Mouse (Mus musculus): ENCODE results near the gene Atn1.
A peak's percentile ranks its signal among the peaks of the same experiment; 100 is the strongest.

Atn1 gene

DNA sequence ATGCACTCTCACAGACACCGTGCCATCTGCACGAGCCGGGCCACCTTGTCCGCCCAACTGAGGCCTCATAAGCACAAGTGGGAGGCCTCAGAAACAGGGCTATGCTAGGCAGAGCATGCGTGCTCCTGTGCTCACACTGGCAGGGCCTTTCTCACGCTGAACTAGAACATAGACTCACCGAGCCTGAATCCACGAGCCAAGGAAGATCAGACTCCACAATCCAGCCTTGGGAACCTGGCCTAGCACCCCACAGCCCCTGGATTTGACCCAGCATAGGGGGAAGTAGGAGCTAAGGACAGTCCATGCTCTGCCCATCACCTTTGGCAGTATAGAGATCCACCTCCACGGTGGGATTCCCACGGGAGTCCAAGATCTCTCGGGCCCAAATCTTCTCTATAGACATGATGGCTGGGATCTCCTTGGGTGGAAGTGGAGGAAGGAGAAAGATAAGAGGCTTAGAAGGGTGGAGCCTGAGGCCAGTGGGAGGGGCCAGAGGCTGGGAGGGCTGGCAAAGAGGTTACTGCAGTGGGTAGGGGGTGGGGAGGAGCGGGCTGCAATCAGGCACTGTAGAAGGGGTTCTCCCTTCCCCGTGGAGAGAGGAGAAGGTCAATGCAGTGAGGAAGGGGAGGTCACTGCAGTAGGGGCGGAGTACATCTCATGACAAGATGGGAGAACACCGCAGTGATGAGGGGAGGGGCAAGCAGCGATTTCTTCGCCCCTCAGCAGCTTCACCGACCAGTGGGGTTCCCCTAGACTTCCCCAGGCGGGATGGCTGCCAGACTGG lies 11.8 kb upstream of the Atn1 start:
- DNase-seq (ENCODE audit: low spot score in 2 of 2), result no peak

DNA sequence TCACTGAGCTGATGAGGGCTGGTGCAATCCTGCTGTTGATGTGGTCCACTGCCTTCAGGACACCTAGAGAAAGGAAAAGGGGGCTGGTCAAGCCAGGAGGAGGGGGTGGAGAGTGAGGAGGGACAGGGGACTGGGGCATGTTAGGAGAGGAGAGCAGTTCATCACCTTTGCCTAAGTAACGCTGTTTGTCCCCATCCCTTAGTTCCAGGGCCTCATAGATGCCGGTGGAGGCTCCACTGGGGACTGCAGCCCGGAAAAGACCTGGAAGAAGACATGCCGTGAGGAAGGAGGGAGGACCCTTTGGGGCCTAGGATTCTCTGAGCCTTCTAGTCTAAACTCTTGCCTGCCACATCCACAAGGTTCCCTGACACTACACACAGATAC lies 11.2 kb upstream of the Atn1 start:
- no peak for DNase-seq (ENCODE audit: low spot score in 2 of 2)

DNA sequence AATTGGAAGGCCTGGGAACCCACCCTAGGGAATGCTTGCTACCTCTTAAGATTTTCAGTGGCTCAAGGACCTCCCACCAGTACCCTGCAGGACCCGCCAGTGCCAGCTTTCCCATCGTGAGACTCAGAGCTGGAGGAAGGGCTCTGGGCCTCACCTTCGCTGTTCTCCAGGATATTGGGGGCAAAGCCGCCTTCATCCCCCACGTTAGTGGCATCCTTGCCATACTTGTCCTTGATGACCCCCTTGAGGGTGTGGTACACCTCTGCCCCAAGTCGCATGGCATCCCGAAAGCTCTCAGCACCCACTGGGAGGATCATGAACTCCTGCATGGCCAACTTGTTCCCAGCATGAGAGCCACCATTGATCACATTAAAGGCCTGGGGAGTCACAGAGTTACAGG lies 9.6 kb upstream of the Atn1 start:
- DNase-seq (ENCODE audit: low spot score in 2 of 2), result no peak

DNA sequence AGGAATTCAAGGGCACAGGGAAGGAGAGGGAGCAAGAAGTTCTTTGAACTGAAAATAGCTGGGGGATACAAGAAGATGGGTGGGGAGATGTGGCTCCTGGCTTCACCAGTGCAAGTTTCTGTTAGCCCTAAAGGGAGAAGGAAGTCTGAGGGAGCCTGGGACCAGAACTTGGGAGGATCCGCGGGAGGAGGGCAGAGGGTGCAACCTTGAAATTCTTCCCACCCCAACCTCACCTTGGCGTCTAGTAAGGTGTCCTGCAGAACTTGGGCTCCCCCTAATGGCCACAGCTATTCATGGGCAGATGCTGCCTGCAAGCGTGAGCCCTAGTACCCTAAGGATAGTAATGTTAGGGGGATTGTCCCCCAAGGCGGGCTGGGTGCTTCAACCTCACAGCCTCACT lies 2.9 kb upstream of the Atn1 start:
- peak; percentile 71 to 81 for DNase-seq (ENCODE audit: low spot score in 2 of 2)

DNA sequence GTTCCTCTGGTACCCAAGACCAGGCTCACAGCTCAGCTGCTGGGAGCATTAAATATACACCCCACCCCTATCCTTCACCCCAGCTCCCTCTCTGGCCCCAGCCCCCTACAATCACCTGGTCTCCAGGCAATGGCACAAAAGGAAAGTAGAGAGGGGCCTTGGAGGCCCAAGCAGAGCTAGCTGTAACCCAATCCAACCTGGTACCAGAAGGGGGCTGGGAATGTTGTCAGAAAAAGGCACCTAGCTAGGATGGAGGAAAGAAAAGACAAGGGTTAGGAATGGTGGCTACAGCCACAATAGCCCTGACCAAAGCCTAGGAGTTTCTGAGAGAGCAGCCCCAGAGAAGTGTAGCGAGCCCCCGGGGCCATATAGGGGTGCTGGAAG lies 2.5 kb upstream of the Atn1 start:
- DNase-seq (ENCODE audit: low spot score in 2 of 2), result no peak

DNA sequence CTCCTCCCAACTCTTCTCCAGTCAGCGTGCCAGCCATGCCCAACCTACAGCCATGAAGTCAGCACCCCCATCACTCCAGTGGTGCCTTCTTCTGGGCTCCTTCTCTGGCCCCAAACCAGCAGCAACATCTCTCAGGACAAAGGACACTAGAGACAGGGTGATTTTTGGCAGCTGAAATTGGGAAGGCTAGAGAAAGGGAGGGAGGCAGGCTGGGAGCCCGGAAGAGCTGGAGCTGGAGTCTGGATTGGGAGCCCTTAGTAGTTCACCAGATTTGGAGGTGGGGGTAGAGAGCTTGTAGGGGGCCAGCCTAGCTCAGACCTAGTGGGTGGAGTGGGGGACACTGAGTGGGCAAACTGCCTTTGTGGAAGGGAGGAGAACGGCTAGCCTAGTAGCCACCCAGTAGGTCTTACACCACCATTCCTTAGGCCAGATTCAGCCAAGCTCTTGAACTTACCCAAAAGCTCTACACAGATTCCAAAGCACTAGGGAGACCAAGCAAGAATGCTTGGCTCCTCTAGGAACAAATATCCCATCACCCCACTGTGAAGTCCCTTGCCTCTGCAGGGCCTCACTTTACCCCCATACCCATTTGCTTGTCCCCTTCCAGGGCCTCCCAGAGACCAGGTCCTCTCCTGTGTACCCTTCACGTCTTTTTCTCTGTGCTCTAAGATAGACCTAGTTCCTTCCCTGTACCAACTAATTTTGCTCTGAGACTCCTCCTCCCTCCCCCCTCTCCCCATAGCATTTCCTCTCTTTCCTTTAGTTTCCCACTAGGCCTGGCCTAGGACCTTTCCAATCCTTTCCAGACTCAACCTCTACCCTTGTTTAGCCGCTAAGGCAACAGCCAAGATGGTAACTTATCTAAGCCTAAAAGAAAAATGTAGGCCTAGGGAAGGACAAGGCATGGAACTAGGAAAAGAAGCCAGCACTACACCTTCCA lies 1.9 kb upstream of the Atn1 start:
- DNase-seq (ENCODE audit: low spot score in 2 of 2), result no peak

DNA sequence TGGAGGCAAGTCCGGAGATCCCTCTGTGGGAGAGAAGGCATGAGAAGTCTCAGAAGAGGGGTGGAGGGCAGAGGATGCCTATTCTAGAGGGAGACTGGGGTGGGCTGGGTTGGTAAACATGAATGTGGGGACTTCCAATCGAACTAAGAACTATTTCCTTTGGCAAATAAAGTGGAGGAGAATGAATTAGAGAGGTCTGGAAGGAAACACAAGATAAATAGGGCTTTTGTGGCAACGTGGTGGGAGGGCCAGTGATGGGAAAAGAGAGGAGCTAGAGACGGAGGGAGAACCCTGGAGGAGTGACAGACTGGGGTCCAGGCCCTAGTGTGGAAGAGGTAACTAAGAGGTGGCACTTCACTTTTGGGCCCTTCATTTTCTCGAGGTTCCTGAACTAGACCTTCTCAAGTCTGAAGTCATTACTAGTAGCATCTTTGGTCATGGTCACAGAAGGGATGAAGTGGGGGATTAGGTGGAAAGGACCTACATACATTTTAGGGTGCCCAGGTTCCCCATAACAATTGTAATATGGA lies 1.1 kb upstream of the Atn1 start:
- DNase-seq (ENCODE audit: low spot score in 2 of 2), result no peak

DNA sequence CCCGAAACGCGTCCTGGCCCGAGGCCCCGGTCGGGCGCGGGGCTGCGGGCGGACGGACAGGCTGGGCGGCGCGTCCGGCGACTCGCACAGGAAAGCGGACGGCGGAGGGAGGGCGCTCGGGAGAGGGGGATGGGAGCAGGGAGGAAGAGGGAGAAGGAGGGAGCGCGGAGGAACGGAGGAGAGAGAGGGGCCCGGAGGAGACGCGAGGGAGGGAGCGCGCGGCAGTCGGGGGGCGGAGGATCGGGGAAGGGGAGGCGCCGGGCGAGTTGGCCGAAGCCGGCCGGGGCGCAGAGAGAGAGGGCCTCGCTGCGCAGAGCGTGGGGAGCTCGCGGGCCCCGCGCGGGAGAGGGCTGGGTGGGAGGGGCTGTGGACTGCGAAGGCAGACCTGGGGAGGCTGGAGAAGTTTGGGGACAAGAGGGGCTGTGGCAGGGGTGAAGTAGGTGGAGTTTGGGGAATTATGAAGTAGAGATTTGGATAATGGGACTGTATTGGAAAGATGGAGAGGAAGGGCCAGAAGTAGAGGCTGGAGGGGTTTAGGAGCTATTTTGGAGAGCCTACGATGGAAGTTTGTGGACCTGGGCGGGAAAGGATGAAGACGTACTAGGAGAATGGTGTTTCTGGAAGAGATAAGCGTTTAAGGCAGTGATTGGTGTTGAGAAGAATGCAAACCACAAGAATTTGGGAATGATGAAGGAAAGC lies 477 bp upstream of the Atn1 start:
- DNase-seq (ENCODE audit: low spot score in 2 of 2), result peak in 1 of 2 experiments; percentile 61

DNA sequence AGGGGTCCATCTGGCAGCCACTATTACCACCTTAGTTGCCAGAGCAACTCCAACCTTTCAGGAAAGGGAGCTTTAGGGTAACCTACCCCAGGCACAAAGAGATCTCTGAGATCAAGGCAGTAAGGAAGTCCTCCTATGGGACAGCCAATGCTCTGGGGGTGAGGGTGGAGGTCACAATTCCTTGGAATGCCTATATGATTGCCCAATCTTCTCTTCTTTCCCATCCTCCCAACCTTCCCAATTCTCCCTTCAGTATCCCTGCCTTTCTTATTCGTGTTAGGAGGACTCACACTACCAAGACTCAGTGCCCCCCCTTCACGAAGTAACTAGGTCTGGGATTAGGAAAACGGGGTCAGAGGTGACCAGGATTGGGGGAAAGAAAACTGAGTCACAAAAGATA lies 1.0 kb downstream of the Atn1 start:
- DNase-seq (ENCODE audit: low spot score in 2 of 2), result no peak

DNA sequence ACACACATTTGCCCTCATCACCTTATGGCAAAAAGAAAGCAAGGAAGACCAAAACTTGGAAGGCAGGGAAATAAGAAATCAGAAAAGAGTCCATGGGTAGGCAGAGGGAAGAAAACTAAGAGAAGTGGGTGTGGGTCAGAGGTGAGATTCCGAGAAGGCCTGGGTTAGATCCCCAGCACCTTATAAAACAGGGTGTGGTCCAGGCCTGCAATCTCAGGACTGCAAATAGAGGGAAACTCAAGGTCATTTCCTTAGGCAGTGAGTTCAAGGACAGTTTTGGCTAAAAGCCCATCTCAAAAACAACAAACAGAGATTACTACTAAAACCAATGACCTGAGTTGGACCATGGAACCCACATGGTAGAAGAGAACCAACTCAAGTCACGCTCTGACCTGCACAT lies 2.5 kb downstream of the Atn1 start:
- DNase-seq (ENCODE audit: low spot score in 2 of 2), result no peak

DNA sequence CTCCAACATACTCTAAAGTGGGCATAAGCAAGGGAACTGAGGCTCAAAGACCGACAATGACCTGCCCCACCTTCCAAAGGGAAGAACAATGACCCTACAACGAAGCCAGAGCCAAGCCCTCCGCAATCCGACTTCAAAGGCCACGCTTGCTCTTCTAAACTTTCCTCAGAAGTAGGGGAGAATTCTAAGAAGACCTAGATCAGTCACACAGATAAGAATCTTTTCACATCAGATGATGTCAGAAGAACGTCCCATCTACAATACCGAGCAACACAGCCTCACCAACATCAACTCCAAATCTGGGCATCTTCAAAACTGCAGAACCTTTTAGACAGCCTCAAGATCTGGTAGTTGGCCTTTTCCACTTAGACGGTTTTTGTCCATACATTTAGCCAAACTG lies 5.9 kb downstream of the Atn1 start:
- DNase-seq (ENCODE audit: low spot score in 2 of 2), result no peak

DNA sequence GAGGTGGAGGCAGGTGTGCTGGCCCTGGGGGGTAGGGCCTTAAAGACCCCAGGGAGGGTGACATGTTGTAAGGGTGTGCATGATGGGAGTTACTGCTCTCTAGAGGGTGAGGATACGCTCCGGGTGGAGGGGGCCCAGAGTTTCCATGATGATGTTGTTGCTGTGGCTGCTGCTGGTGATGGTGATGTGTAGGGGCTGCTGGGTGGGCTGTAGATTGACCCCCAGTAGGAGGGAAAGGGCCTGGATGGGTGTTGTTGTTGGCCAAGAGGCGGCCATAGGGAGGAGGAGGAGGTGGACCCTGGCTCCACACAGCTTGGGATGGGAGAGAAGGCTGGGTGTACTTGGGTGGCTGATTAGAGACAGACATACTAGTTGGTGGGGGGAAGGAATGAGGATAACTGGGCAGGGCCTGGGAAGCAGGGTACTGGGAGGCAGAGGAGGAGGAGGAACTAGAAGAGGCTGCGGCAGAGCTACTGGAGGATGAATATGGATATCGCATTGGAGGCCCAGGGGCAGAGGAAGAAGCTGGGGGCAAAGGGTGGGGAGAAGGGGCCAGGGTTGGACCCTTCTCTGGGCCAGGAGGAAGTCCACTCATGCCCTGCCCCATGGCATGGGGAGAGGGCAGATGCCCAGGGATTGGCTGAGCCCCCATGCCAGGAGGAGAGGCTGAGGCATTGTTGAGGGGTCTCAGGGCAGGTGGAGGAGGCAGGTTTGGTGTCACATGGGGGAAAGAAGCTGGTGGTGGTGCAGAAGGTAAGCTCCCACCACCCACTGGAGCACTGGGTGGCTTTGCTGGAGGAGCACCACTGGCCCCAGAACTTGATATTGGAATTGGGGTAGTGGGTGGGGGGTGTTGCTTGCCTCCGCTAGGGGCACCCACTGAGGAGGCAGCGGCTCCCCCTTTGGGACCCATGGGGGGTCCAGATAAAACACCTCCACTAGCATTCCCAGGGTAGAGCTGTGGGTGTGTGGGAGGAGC lies 9.4 kb downstream of the Atn1 start:
- no peak for DNase-seq (ENCODE audit: low spot score in 2 of 2)

DNA sequence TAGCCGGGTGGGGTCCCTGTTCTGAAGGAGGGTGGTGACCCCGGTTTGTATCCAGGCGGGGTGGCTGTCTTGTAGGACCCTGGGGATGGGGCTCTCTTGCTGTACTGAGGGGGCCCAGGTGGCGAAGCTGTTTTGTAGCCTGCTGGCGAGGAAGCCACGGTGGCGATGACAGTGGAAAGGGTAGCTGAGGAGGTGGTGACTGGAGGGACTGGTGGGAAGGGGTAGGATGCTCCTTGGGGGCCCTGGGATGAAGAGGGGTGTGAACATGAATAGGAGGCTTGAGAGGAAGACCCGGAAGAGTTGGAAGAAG lies 10.1 kb downstream of the Atn1 start:
- DNase-seq (ENCODE audit: low spot score in 2 of 2), result no peak

DNA sequence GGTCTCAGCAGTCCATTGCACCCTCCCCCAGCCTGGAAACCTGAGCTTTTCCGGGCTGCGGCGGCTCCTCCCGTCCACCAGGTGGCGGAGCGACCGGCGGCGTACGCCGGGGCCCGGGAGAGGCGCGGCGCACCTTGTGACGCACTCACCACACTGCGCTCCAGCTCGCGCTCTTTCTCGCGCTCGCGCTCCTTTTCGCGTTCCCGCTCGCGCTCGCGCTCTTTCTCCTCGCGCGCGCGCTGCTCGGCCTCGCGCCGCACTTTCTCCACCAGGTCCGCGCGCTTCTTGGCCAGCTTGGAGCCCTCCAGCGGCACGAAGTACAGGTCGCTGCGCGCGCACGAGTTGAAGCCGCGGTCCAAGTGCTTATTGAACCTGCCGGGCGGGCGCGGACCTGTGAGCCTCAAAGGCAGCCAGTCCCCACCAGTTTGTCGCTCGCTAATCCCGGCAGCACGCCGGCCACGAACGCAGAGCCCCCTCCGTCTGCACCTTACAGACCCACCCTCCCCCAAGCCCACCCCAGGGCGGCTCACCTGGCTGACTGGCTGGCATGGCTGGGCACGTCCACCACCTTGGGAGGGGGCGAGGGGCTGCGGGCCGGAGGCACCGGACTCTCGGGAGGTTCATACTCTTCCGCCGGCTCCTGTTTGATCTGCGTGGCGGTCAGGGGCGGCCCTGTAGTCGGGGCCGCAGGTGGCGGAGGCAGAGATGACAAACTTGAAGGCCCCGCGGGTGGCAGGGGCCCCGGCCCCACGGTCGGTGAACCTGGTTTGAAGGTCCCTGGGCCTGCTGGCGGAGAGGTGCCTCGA lies 10.6 kb downstream of the Atn1 start:
- DNase-seq (ENCODE audit: low spot score in 2 of 2), result peak; percentile 82 to 89

DNA sequence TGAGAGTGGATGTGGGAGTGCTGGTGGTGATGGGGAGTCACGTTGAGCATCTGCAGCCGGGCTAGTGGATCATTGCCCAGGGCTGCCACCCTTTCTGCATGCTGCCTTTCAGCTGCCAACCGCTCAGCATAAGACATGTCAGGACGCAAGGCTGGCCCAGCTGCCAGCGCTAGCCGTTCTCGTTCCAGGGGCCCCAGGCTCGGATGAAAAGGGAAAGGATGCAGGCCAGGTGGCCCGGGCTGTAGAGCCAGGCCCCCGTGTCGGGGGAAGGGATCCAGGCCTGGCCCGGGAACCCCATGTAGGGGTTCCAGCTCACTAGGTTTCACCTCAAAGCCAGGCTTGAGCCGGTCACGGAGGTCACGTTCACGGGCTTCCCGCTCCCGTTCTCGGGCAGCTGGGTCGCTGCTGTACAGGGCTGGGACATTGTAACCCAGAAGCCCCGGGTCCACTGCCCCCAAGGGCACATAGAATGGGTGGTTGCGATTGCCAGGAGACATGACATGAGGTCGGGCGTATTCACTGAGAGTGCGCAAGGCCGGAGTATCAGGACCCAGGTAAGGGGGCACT lies 11.5 kb downstream of the Atn1 start:
- no peak for DNase-seq (ENCODE audit: low spot score in 2 of 2)

DNA sequence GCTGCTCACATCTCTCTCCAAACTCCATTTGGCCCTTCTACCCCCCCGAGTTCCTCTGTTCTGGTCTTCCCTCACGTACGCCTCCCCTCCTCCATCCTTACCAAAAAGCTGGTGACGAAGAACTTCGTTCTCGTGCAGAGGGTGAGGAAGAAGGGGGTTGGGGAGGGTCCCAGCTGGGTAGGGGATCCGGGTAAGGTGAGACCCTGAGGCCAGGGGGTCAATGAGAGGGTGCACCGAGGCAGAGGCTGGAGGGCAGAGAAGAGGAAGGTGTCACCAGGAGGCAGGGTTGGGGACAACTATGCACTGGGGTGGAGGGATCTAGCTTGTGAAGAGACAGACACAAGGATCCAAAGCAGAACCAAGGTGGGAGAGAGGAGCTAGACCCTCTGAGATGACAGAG lies 12.7 kb downstream of the Atn1 start:
- no peak for DNase-seq (ENCODE audit: low spot score in 2 of 2)

DNA sequence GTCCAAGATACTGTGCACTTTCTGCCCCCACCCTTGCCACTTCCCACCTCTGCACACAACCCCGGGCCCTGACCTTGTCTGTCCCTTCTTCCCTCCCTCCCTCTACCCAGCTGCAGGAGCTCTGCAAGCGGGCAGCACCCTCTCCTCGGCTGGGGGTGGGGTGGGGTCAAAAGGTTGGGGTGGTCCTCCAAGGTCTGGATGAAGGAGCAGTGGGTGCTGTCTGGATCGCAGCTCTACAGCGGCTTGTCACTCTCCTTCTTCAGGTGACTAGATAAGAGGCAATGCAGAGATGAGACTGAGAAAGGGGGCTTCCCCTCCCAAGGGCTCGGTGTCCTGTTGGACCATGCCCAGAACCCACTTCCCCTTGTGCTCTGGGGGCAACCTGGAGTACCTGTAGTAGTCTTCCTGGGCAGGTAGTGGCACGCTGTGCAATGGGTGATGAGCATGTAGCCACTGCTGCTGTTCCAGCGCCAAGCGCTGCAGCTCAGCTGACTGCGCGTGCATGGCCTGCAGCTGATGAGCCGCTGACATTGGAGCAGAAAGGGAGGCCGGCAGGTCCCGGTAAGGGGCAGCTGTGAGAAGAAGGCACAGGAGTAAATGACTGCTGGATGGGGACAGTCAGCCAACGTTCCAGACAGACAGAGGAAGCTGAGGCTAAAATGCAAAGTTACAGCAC lies 13.3 kb downstream of the Atn1 start:
- no peak for DNase-seq (ENCODE audit: low spot score in 2 of 2)

DNA sequence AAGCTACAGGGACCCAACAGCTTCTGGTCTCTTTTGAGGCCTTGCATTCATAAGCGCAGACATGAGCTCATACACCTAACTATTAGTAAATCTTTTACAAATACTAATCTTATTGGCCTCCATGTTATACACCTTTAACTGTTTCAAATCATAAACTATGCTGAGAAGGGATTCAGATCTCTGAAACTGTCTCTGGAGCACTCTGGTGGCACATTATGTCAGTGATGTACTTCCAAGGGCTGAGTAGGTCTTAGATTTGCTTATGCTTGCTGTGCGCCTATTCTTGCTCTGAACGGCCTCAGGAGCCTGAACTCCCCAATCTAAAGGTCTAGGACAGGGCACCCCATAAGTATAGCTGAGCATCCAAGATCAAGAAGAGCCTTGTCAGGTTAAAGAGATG lies 14.5 kb downstream of the Atn1 start:
- DNase-seq (ENCODE audit: low spot score in 2 of 2), result no peak
